Mouse (Mus musculus): ENCODE measurements around the gene Dis3. TPM values are rescaled to one million over a fixed set of nuclear protein-coding genes. Genes with fewer than 3 reads are reported as not detected.

Dis3 gene
- polyA plus RNA-seq, 1 experiment from 2014 or later = 22.6 TPM

GRCm38 (mm10) chr14:99099967-99100587 is 507 bp upstream of the Dis3 start:
- Histone ChIP-seq H3K27ac (ENCODE audit: low read length) (no peak overlapping the region), H3K4me2 (ENCODE audit: low read length) (peak overlapping the region; percentile 71), H3K9me3 (replicated peaks; ENCODE audit: control insufficient read depth, low read length, poor library complexity, severe bottlenecking) (no peaks in the 10 kb centered on the region), H3K4me3 (ENCODE audit: low read depth, low read length) (peak overlapping the region; percentile 94), H3K36me3 (ENCODE audit: control insufficient read depth, insufficient read depth, low read length) (peaks cover 15% of the 10 kb centered on the region), H3K4me1 (ENCODE audit: control insufficient read depth, insufficient read depth, low read length) (peaks cover 14% of the 10 kb centered on the region), H3K9ac (ENCODE audit: low read depth, low read length) (peak overlapping the region; percentile 69), H3K27me3 (ENCODE audit: control insufficient read depth, insufficient read depth, low read depth, low read length) (no peaks in the 10 kb centered on the region)
- 7% methylated on average over 20 of the region's 20 CpGs for WGBS
- peak; percentile 19; the same call in 1 of the 2 replicates for ATAC-seq

GRCm38 (mm10) chr14:99088947-99089346 is 10.6 kb downstream of the Dis3 start:
- H3K4me2 ChIP-seq (ENCODE audit: low read length) = no peak overlapping the region
- H3K4me3 ChIP-seq (ENCODE audit: low read depth, low read length) = no peak overlapping the region
- WGBS = 93% methylated on average over 7 of the region's 7 CpGs
- H3K36me3 ChIP-seq (ENCODE audit: control insufficient read depth, insufficient read depth, low read length) = peaks cover 38% of the 10 kb centered on the region
- no peaks in the 10 kb centered on the region for H3K27me3 ChIP-seq (ENCODE audit: control insufficient read depth, insufficient read depth, low read depth, low read length)
- H3K9me3 ChIP-seq (replicated peaks; ENCODE audit: control insufficient read depth, low read length, poor library complexity, severe bottlenecking) = no peaks in the 10 kb centered on the region
- H3K27ac ChIP-seq (ENCODE audit: low read length) = no peak overlapping the region
- H3K4me1 ChIP-seq (ENCODE audit: control insufficient read depth, insufficient read depth, low read length) = no peaks in the 10 kb centered on the region
- H3K9ac ChIP-seq (ENCODE audit: low read depth, low read length) = no peak overlapping the region
- ATAC-seq = no peak

GRCm38 (mm10) chr14:99071146-99071545 is 28.4 kb downstream of the Dis3 start:
- H3K27ac ChIP-seq (ENCODE audit: low read length) = no peak overlapping the region
- H3K4me3 ChIP-seq (ENCODE audit: low read depth, low read length) = no peak overlapping the region
- H3K9ac ChIP-seq (ENCODE audit: low read depth, low read length) = no peak overlapping the region
- peaks cover 8% of the 10 kb centered on the region for H3K36me3 ChIP-seq (ENCODE audit: control insufficient read depth, insufficient read depth, low read length)
- no peaks in the 10 kb centered on the region for H3K4me1 ChIP-seq (ENCODE audit: control insufficient read depth, insufficient read depth, low read length)
- WGBS = 87% methylated on average over 4 of the region's 4 CpGs
- ATAC-seq = no peak
- H3K27me3 ChIP-seq (ENCODE audit: control insufficient read depth, insufficient read depth, low read depth, low read length) = no peaks in the 10 kb centered on the region
- H3K4me2 ChIP-seq (ENCODE audit: low read length) = no peak overlapping the region
- no peaks in the 10 kb centered on the region for H3K9me3 ChIP-seq (replicated peaks; ENCODE audit: control insufficient read depth, low read length, poor library complexity, severe bottlenecking)

GRCm38 (mm10) chr14:99063091-99063490 is 36.5 kb downstream of the Dis3 start:
- peaks cover 3% of the 10 kb centered on the region; the same call in 1 of the 2 replicates for H3K36me3 ChIP-seq (ENCODE audit: control insufficient read depth, insufficient read depth, low read length)
- H3K9me3 ChIP-seq (replicated peaks; ENCODE audit: control insufficient read depth, low read length, poor library complexity, severe bottlenecking) = no peaks in the 10 kb centered on the region
- H3K4me3 ChIP-seq (ENCODE audit: low read depth, low read length) = no peak overlapping the region
- no peak for ATAC-seq
- no peaks in the 10 kb centered on the region for H3K27me3 ChIP-seq (ENCODE audit: control insufficient read depth, insufficient read depth, low read depth, low read length)
- 99% methylated on average over 2 of the region's 2 CpGs for WGBS
- H3K27ac ChIP-seq (ENCODE audit: low read length) = no peak overlapping the region
- no peak overlapping the region for H3K4me2 ChIP-seq (ENCODE audit: low read length)
- no peaks in the 10 kb centered on the region for H3K4me1 ChIP-seq (ENCODE audit: control insufficient read depth, insufficient read depth, low read length)
- no peak overlapping the region for H3K9ac ChIP-seq (ENCODE audit: low read depth, low read length)

GRCm38 (mm10) chr14:99060616-99061015 is 39.0 kb downstream of the Dis3 start:
- no peak overlapping the region for H3K9ac ChIP-seq (ENCODE audit: low read depth, low read length)
- H3K27me3 ChIP-seq (ENCODE audit: control insufficient read depth, insufficient read depth, low read depth, low read length) = no peaks in the 10 kb centered on the region
- H3K27ac ChIP-seq (ENCODE audit: low read length) = no peak overlapping the region
- no peaks in the 10 kb centered on the region for H3K4me1 ChIP-seq (ENCODE audit: control insufficient read depth, insufficient read depth, low read length)
- 92% methylated on average over 12 of the region's 12 CpGs for WGBS
- no peak overlapping the region for H3K4me2 ChIP-seq (ENCODE audit: low read length)
- no peaks in the 10 kb centered on the region for H3K9me3 ChIP-seq (replicated peaks; ENCODE audit: control insufficient read depth, low read length, poor library complexity, severe bottlenecking)
- ATAC-seq = no peak
- peaks cover 3% of the 10 kb centered on the region; the same call in 1 of the 2 replicates for H3K36me3 ChIP-seq (ENCODE audit: control insufficient read depth, insufficient read depth, low read length)
- no peak overlapping the region for H3K4me3 ChIP-seq (ENCODE audit: low read depth, low read length)

- 85% methylated on average over 7 of the region's 7 CpGs for WGBS
- no peak overlapping the region for H3K4me3 ChIP-seq (ENCODE audit: low read depth, low read length)
- no peaks in the 10 kb centered on the region for H3K27me3 ChIP-seq (ENCODE audit: control insufficient read depth, insufficient read depth, low read depth, low read length)
- peaks cover 3% of the 10 kb centered on the region; the same call in 1 of the 2 replicates for H3K36me3 ChIP-seq (ENCODE audit: control insufficient read depth, insufficient read depth, low read length)
- H3K9me3 ChIP-seq (replicated peaks; ENCODE audit: control insufficient read depth, low read length, poor library complexity, severe bottlenecking) = no peaks in the 10 kb centered on the region
- H3K4me1 ChIP-seq (ENCODE audit: control insufficient read depth, insufficient read depth, low read length) = no peaks in the 10 kb centered on the region
- H3K9ac ChIP-seq (ENCODE audit: low read depth, low read length) = no peak overlapping the region
- ATAC-seq = no peak
- no peak overlapping the region for H3K4me2 ChIP-seq (ENCODE audit: low read length)
- H3K27ac ChIP-seq (ENCODE audit: low read length) = no peak overlapping the region
Measured at GRCm38 (mm10) chr14:99058959-99059586, 40.5 kb downstream of the Dis3 start.

GRCm38 (mm10) chr14:99046782-99047181 is 52.8 kb downstream of the Dis3 start:
- ATAC-seq = peak; percentile 34; the same call in 1 of the 2 replicates
- Histone ChIP-seq H3K27me3 (ENCODE audit: control insufficient read depth, insufficient read depth, low read depth, low read length) (no peaks in the 10 kb centered on the region), H3K9ac (ENCODE audit: low read depth, low read length) (peak overlapping the region; percentile 91), H3K4me1 (ENCODE audit: control insufficient read depth, insufficient read depth, low read length) (peaks cover 19% of the 10 kb centered on the region), H3K27ac (ENCODE audit: low read length) (no peak overlapping the region), H3K36me3 (ENCODE audit: control insufficient read depth, insufficient read depth, low read length) (no peaks in the 10 kb centered on the region), H3K4me3 (ENCODE audit: low read depth, low read length) (peak overlapping the region; percentile 81), H3K4me2 (ENCODE audit: low read length) (peak overlapping the region; percentile 93), H3K9me3 (replicated peaks; ENCODE audit: control insufficient read depth, low read length, poor library complexity, severe bottlenecking) (no peaks in the 10 kb centered on the region)
- under 1% methylated on average over 15 of the region's 15 CpGs for WGBS

- Histone ChIP-seq H3K27ac (ENCODE audit: low read length) (peak within 1 kb of the TSS; percentile 79), H3K4me1 (ENCODE audit: control insufficient read depth, insufficient read depth, low read length) (peaks cover 19% of the 10 kb centered on the region), H3K4me2 (ENCODE audit: low read length) (peak within 1 kb of the TSS; percentile 93), H3K27me3 (ENCODE audit: control insufficient read depth, insufficient read depth, low read depth, low read length) (no peaks in the 10 kb centered on the region), H3K4me3 (ENCODE audit: low read depth, low read length) (peak within 1 kb of the TSS; percentile 81), H3K9ac (ENCODE audit: low read depth, low read length) (peak within 1 kb of the TSS; percentile 91), H3K9me3 (replicated peaks; ENCODE audit: control insufficient read depth, low read length, poor library complexity, severe bottlenecking) (no peaks in the 10 kb centered on the region), H3K36me3 (ENCODE audit: control insufficient read depth, insufficient read depth, low read length) (no peaks in the 10 kb centered on the region)
- under 1% methylated on average over 69 of the region's 81 CpGs for WGBS
- ATAC-seq = peak; percentile 97
Measured at GRCm38 (mm10) chr14:99046031-99046781, 53.4 kb downstream of the Dis3 start, which contains the start of the genes Mzt1 and Bora. TSS of gene Mzt1 (minus strand) at chr14:99046134. TSS of gene Bora (plus strand) at chr14:99046222.

All from midbrain, embryonic 16.5 days (tissue).